Mouse (Mus musculus): ENCODE measurements around the gene Ralgapb. TPM values are rescaled to one million over a fixed set of nuclear protein-coding genes. Genes with fewer than 3 reads are reported as not detected.

Ralgapb gene
- 44.5 TPM for polyA plus RNA-seq (2017; shearing (Covaris generic))

DNA sequence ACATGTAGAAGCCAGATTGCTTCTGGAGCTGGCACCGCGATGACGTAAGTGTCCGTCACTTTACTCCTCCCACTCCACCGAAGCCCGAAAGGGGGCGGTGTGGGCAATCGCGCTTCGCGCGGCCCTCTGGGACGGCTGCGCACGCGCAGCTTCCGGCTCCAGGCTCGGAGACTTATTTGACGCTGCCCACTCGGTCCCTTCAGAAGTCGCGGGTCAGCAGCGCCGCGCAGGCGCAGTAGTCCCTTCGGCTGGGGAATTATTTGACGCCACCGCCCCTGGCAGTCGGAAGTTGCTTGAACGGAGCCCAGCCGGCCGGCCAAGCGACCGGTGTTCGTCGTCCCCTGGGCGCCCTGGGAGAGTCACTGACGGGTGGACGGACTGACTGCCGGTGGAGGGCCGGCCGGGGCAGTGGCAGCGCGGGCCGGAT, at the start of gene Ralgapb:
Gene Ralgapb (plus strand): TSS at position 254 of the 427 bp plus-strand sequence.

DNA sequence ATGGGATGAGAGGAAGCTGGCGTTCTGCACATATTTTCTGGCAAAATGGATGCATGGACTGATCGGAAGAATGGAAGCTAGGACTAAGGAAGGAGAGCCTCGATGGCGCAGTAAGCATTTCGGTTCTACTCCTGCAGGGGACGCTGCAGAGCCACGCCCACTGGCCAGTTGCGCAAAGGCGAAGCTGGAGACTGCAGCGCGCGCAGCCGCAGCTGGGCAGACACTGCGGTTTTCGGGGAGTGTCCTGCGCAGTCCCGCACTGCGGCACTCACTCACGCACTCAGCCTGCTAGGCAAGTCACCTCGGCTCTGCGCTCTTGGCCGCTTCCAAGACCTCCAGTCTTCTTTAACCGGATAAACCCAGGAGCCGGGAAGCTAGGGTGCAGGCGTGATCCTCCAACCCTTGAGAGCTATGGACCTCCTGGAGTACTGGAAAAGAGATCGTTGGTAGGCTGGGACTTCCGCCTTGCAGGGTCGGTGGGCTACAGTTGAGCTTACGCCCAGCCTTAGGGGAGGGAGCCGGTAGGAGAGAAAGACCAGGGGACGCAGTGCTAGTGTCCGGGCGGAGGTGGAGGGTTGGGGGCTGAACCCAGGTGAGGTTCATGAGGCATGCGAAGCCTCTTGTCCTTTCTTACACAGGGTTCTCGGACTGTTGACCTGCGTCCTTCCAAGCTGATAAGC, 34.1 kb upstream of the Ralgapb start, which contains the start of gene Snhg11:
Gene Snhg11 (plus strand): TSS at position 196 of the 680 bp plus-strand sequence.

GRCm38 (mm10) chr2:158501836-158502812, 92.5 kb downstream of the Ralgapb start, which contains the start of gene Adig:
TSS of gene Adig (plus strand) at chr2:158502612.

DNA sequence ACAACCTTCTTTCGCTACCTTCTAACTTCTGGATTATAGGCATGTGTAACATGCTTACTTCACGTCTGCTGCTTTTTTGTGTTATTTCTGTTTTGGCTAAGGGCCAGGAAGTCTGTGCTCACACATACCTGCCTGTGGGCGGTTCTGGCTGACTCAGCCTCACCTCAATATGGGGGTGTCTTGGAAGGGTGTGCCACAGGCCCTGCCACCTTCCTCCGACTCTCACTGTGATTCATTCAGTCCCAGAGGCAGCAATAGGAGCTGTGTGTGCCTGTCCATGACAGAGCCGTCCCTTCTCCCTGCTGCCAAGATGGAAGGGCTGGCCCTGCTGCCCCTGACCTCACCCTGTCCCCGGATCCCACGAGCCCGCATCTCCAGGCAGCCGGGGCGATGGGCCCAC, 102.9 kb downstream of the Ralgapb start, which contains the start of gene Arhgap40:
Gene Arhgap40 (plus strand): TSS at position 269 of the 400 bp plus-strand sequence.

Other genes with a start within 250 kb of the Ralgapb start
- gene D630003M21Rik, start 180.6 kb upstream of the Ralgapb start, polyA plus RNA-seq (2017; shearing (Covaris generic)): 0.09 TPM
- gene Bpi, start 151.8 kb upstream of the Ralgapb start, polyA plus RNA-seq (2017; shearing (Covaris generic)): not detected
- gene Lbp, start 103.4 kb upstream of the Ralgapb start, polyA plus RNA-seq (2017; shearing (Covaris generic)): 0.96 TPM
- not detected for gene Snhg11, start 34.2 kb upstream of the Ralgapb start, polyA plus RNA-seq (2017; shearing (Covaris generic))
- 1.00 TPM for gene Adig, start 92.8 kb downstream of the Ralgapb start, polyA plus RNA-seq (2017; shearing (Covaris generic))
- not detected for gene Arhgap40, start 102.9 kb downstream of the Ralgapb start, polyA plus RNA-seq (2017; shearing (Covaris generic))
- 0.27 TPM for gene Slc32a1, start 200.9 kb downstream of the Ralgapb start, polyA plus RNA-seq (2017; shearing (Covaris generic))
- 56.7 TPM for gene Actr5, start 215.0 kb downstream of the Ralgapb start, polyA plus RNA-seq (2017; shearing (Covaris generic))